Mouse (Mus musculus) T-helper 17 cell (primary cell): ENCODE results near the gene H2-DMa.

ENCODE experiments used
- in situ Hi-C, 2 experiments: fragments of 300-600 bp; cut with MboI, MseI; formaldehyde crosslinking; loops; 1 replicate in 1 of 2; 2 replicates in 1 of 2; pipeline ENCODE4 v1.15.1; 2025; ENCODE audit warnings: high pct_unique_total_duplicates in 2 of 2

H2-DMa gene

GRCm38 (mm10) chr17:34185526-34185925 lies 66.2 kb downstream of the H2-DMa start:
- in situ Hi-C loops: loop anchor here (25.0 kb wide), 1 partner anchor 1027 kb away; the partner anchor contains the start of genes Gm16181 (in 2 of the 2), Lta (in 2 of the 2) and Tnf (in 2 of the 2)

GRCm38 (mm10) chr17:34186885-34187260 lies 67.5 kb downstream of the H2-DMa start:
- in situ Hi-C loops: loop anchor here (25.0 kb wide), 1 partner anchor 1025 kb away; the partner anchor contains the start of genes Gm16181 (in 2 of the 2), Lta (in 2 of the 2) and Tnf (in 2 of the 2)

DNA sequence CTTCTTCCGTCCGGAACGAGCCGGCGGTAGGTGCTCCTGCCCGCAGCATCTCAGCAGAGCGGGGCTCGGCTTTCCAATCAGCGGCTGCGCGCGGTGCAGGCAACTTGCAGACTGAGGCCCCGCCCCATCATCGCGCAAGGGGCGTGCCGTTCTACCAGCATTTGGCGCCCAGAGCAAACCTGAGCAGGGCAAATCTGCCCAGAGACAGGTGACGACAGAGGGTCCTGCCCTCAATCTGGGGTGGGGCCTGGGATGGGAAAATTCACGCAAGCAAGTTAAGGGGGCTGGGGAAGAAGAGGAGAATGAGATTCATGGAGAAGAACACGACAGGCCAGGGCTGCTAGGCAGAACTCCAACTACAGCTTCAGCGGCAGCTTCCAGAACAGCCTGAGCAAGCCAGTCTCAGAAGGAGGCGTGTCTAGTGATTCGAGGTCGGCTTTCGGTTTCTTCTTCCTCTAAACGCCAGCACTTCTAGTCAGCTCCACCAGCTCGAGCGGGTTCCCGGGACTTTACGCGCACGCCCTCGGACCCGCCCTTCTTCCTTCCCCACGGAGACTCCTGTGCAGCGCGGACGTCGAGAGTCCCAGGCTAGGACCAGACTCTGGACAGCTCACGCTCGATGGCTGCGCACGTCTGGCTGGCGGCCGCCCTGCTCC lies 68.0 kb downstream of the H2-DMa start, which contains the start of the genes Tap1 and Psmb9:
Tap1 (plus strand) TSS at position 293 of the 656 bp plus-strand sequence.
Psmb9 (minus strand) TSS at position 504 of the 656 bp plus-strand sequence.
- in situ Hi-C loops: loop anchor here (25.0 kb wide), 1 partner anchor 1025 kb away; the partner anchor contains the start of genes Gm16181 (in 2 of the 2), Lta (in 2 of the 2) and Tnf (in 2 of the 2)

DNA sequence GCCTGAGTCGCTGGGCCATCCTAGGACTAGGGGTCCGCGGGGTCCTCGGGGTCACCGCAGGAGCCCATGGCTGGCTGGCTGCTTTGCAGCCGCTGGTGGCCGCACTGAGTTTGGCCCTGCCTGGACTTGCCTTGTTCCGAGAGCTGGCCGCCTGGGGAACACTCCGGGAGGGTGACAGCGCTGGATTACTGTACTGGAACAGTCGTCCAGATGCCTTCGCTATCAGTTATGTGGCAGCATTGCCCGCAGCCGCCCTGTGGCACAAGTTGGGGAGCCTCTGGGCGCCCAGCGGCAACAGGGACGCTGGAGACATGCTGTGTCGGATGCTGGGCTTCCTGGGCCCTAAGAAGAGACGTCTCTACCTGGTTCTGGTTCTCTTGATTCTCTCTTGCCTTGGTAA lies 68.7 kb downstream of the H2-DMa start:
- in situ Hi-C loops: loop anchor here (25.0 kb wide), 1 partner anchor 1024 kb away; the partner anchor contains the start of genes Gm16181 (in 2 of the 2), Lta (in 2 of the 2) and Tnf (in 2 of the 2)
